8 mouse cellular contexts compared by ENCODE assay signal in the genomic region with DNA sequence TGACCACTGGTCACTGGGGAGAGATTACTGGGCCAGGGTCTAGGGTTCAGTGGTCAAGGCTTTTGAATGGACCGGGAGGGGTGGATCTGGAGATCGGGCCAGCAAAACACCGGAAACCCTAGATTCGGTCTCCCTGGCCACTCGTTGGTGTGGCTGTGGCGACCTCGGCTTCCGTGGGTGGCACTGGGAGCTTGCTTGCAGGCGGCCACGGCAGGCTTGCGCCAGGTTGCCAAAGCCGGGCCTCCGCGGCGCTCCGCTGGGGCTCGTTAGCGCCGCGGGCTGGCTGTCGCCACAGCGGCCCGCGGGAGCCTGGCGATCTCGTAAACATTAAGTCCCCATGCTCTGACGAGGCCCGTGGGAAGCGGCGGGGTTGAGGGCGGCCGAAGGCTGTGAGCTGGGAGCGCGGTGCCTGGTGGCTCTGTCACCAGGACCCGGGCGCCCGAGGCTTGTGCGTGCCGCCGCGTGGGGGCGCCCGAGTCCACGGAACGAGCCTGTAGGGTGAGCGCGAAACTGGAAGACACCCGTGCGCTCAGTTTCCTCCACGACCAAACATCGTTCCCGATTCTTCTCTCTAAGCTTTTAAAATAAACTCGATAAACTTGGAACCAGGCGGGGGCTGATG. TPM values are rescaled to one million over a fixed set of nuclear protein-coding genes. Genes with fewer than 3 reads are reported as not detected.
A peak's percentile ranks its signal among the peaks of the same experiment; 100 is the strongest.
DNase-seq lines count a peak whose midpoint lies in the region; ATAC-seq and TF ChIP-seq lines count a peak whose summit lies in the region.

No protein-coding gene starts in this region.

- no peak for TF ChIP-seq POLR2A in small intestine, adult 2 months (IDR thresholded peaks at IDR 0.05; ENCODE audit: low read depth, low read length)

- no peaks in the 10 kb centered on the region for H3K9me3 ChIP-seq in embryonic facial prominence, embryonic 12.5 days
- no peaks in the 10 kb centered on the region for H3K9me3 ChIP-seq in limb, embryonic 10.5 days (replicated peaks)
- no peaks in the 10 kb centered on the region for H3K9me3 ChIP-seq in midbrain, embryonic 13.5 days

- no peaks in the 10 kb centered on the region for H3K36me3 ChIP-seq in embryonic facial prominence, embryonic 12.5 days
- no peaks in the 10 kb centered on the region for H3K36me3 ChIP-seq in limb, embryonic 10.5 days
- H3K36me3 ChIP-seq in midbrain, embryonic 13.5 days, result no peaks in the 10 kb centered on the region
- no peaks in the 10 kb centered on the region for H3K36me3 ChIP-seq in small intestine, adult 2 months (ENCODE audit: control insufficient read depth, insufficient read depth, low read length)

- H3K27ac ChIP-seq in embryonic facial prominence, embryonic 12.5 days, result no peak overlapping the region
- H3K27ac ChIP-seq in limb, embryonic 10.5 days, result peak overlapping the region; percentile 74
- no peak overlapping the region for H3K27ac ChIP-seq in midbrain, embryonic 13.5 days
- no peak overlapping the region for H3K27ac ChIP-seq in small intestine, adult 2 months (ENCODE audit: insufficient read depth, low read depth, low read length)

- peaks cover 7% of the 10 kb centered on the region; the same call in 1 of the 2 replicates for H3K4me1 ChIP-seq in embryonic facial prominence, embryonic 12.5 days
- peaks cover 16% of the 10 kb centered on the region for H3K4me1 ChIP-seq in limb, embryonic 10.5 days
- H3K4me1 ChIP-seq in midbrain, embryonic 13.5 days (replicated peaks), result peaks cover 7% of the 10 kb centered on the region; the same call in 1 of the 2 replicates
- H3K4me1 ChIP-seq in small intestine, adult 2 months (ENCODE audit: control insufficient read depth, insufficient read depth, insufficient read length, low read length), result no peaks in the 10 kb centered on the region; the same call in 1 of the 2 replicates

- H3K27me3 ChIP-seq in embryonic facial prominence, embryonic 12.5 days, result peaks cover 18% of the 10 kb centered on the region
- peaks cover 38% of the 10 kb centered on the region for H3K27me3 ChIP-seq in limb, embryonic 10.5 days (ENCODE audit: low read depth, poor library complexity, severe bottlenecking)
- peaks cover 24% of the 10 kb centered on the region for H3K27me3 ChIP-seq in midbrain, embryonic 13.5 days
- no peaks in the 10 kb centered on the region for H3K27me3 ChIP-seq in small intestine, adult 2 months (ENCODE audit: control insufficient read depth, insufficient read depth, low read length)

- peak; percentile 56 for DNase-seq in 3T3-L1 (ENCODE audit: low read depth, low spot score)
- peak; percentile 91 to 96 for DNase-seq in adrenal gland, postnatal 36 days
- peak; percentile 83 to 94 for DNase-seq in heart, adult 18-20 months
- peak; percentile 86 for DNase-seq in kidney, adult 18-20 months
- DNase-seq in limb, embryonic 10.5 days (ENCODE audit: low spot score), result peak; percentile 94

- peak overlapping the region; percentile 41 for H3K4me3 ChIP-seq in embryonic facial prominence, embryonic 12.5 days
- H3K4me3 ChIP-seq in limb, embryonic 10.5 days, result peak overlapping the region; percentile 61
- peak overlapping the region; percentile 53 for H3K4me3 ChIP-seq in midbrain, embryonic 13.5 days (replicated peaks)
- H3K4me3 ChIP-seq in small intestine, adult 2 months (ENCODE audit: low read depth, low read length), result peak overlapping the region; percentile 55

- H3K9ac ChIP-seq in embryonic facial prominence, embryonic 12.5 days, result peak overlapping the region; percentile 59
- peak overlapping the region; percentile 76 for H3K9ac ChIP-seq in midbrain, embryonic 13.5 days (replicated peaks)

- peak overlapping the region; percentile 77 for H3K4me2 ChIP-seq in embryonic facial prominence, embryonic 12.5 days (replicated peaks)
- peak overlapping the region; percentile 83 for H3K4me2 ChIP-seq in midbrain, embryonic 13.5 days (replicated peaks)

- TF ChIP-seq CTCF in small intestine, adult 2 months (IDR thresholded peaks at IDR 0.05; ENCODE audit: extremely low read depth, insufficient read length, insufficient replicate concordance, low read depth, low read length), result peak; percentile 78; the same call in 1 of the 2 replicates

- WGBS in embryonic facial prominence, embryonic 12.5 days, result under 1% methylated on average over 53 of the region's 54 CpGs
- WGBS in limb, embryonic 10.5 days, result 1% methylated on average over 54 of the region's 54 CpGs
- under 1% methylated on average over 52 of the region's 54 CpGs for WGBS in midbrain, embryonic 13.5 days
- 1% methylated on average over 54 of the region's 54 CpGs for WGBS in small intestine, adult 2 months

- peak; percentile 94 for ATAC-seq in embryonic facial prominence, embryonic 12.5 days (ENCODE audit: insufficient number of reproducible peaks, insufficient read depth, low FRiP score, low TSS enrichment)
- ATAC-seq in midbrain, embryonic 13.5 days, result peak; percentile 96

RNA-seq across cellular contexts. Expression of gene Olfr545, which starts 13.6 kb away (rescaled TPM):
- not detected for total RNA-seq in adrenal gland, postnatal 36 days (2021)
- 0.13 and 0.14 TPM in 2 replicates for polyA plus RNA-seq in embryonic facial prominence, embryonic 12.5 days (2016; fragmentation: Nextera tagmentation; extraction: Ambion mirVana)
- not detected for total RNA-seq in heart, adult 18-20 months (2021)
- 0.05 and 0.21 TPM in 2 replicates for polyA plus RNA-seq in limb, embryonic 10.5 days (2016; fragmentation: Nextera tagmentation; extraction: Ambion mirVana)
- 0.30 and 0.41 TPM in 2 replicates for polyA plus RNA-seq in midbrain, embryonic 13.5 days (2015; fragmentation: Nextera tagmentation; extraction: Ambion mirVana)
- polyA plus RNA-seq in small intestine, adult 2 months (2012; rRNA removed), result not detected in 2 replicates

RNA-seq across cellular contexts. Expression of gene Olfr547, which starts 21.6 kb away (rescaled TPM):
- total RNA-seq in adrenal gland, postnatal 36 days (2021), result not detected
- not detected in 2 replicates for polyA plus RNA-seq in embryonic facial prominence, embryonic 12.5 days (2016; fragmentation: Nextera tagmentation; extraction: Ambion mirVana)
- total RNA-seq in heart, adult 18-20 months (2021), result not detected
- not detected in 2 replicates for polyA plus RNA-seq in limb, embryonic 10.5 days (2016; fragmentation: Nextera tagmentation; extraction: Ambion mirVana)
- polyA plus RNA-seq in midbrain, embryonic 13.5 days (2015; fragmentation: Nextera tagmentation; extraction: Ambion mirVana), result not detected in 2 replicates
- polyA plus RNA-seq in small intestine, adult 2 months (2012; rRNA removed), result not detected in 2 replicates

RNA-seq across cellular contexts. Expression of gene Olfr544, which starts 24.8 kb away (rescaled TPM):
- not detected for total RNA-seq in adrenal gland, postnatal 36 days (2021)
- polyA plus RNA-seq in embryonic facial prominence, embryonic 12.5 days (2016; fragmentation: Nextera tagmentation; extraction: Ambion mirVana), result 0.10 and 0.13 TPM in 2 replicates
- not detected for total RNA-seq in heart, adult 18-20 months (2021)
- 0.06 and 0.10 TPM in 2 replicates for polyA plus RNA-seq in limb, embryonic 10.5 days (2016; fragmentation: Nextera tagmentation; extraction: Ambion mirVana)
- 0.16 and 0.19 TPM in 2 replicates for polyA plus RNA-seq in midbrain, embryonic 13.5 days (2015; fragmentation: Nextera tagmentation; extraction: Ambion mirVana)
- not detected in 2 replicates for polyA plus RNA-seq in small intestine, adult 2 months (2012; rRNA removed)

RNA-seq across cellular contexts. Expression of gene Olfr548-ps1, which starts 27.8 kb away (rescaled TPM):
- total RNA-seq in adrenal gland, postnatal 36 days (2021), result not detected
- polyA plus RNA-seq in embryonic facial prominence, embryonic 12.5 days (2016; fragmentation: Nextera tagmentation; extraction: Ambion mirVana), result not detected in 2 replicates
- not detected for total RNA-seq in heart, adult 18-20 months (2021)
- polyA plus RNA-seq in limb, embryonic 10.5 days (2016; fragmentation: Nextera tagmentation; extraction: Ambion mirVana), result not detected in 2 replicates
- polyA plus RNA-seq in midbrain, embryonic 13.5 days (2015; fragmentation: Nextera tagmentation; extraction: Ambion mirVana), result not detected in 2 replicates
- not detected in 2 replicates for polyA plus RNA-seq in small intestine, adult 2 months (2012; rRNA removed)

RNA-seq across cellular contexts. Expression of gene Olfr543, which starts 31.4 kb away (rescaled TPM):
- not detected for total RNA-seq in adrenal gland, postnatal 36 days (2021)
- polyA plus RNA-seq in embryonic facial prominence, embryonic 12.5 days (2016; fragmentation: Nextera tagmentation; extraction: Ambion mirVana), result 0.33 and 0.80 TPM in 2 replicates
- total RNA-seq in heart, adult 18-20 months (2021), result not detected
- 0.24 and 0.33 TPM in 2 replicates for polyA plus RNA-seq in limb, embryonic 10.5 days (2016; fragmentation: Nextera tagmentation; extraction: Ambion mirVana)
- polyA plus RNA-seq in midbrain, embryonic 13.5 days (2015; fragmentation: Nextera tagmentation; extraction: Ambion mirVana), result 0.55 and 0.59 TPM in 2 replicates
- not detected in 2 replicates for polyA plus RNA-seq in small intestine, adult 2 months (2012; rRNA removed)
